Mouse (Mus musculus) liver, embryonic 16.5 days (tissue): ENCODE measurements at regions not wholly inside any gene's neighbourhood (a gene's known extent, or its start where the extent isn't known, plus 50 kb on each side); places are given as distances from the start of the nearest gene placed in this dataset.

Experiments used
- ATAC-seq: fragments of 200-750 bp; cut with Nextera tagmentation; 2 replicates; pipeline ENCODE4 v1.8.0; 2017; ENCODE audit warnings: low read depth, mild to moderate bottlenecking, moderate number of reproducible peaks, moderate library complexity
- H3K27ac ChIP-seq: fragments of 300-500 bp; sonication (generic); 2 replicates; pipeline ENCODE4 v1.5.1; 2014; ENCODE audit warnings: mild to moderate bottlenecking, low read length
- H3K27me3 ChIP-seq: fragments of 300-500 bp; sonication (generic); 2 replicates; pipeline ENCODE4 v1.6.1; 2014; ENCODE audit warnings: low read depth, low read length, mixed read lengths; ENCODE audit not compliant: control insufficient read depth, insufficient read depth
- H3K36me3 ChIP-seq: fragments of 300-500 bp; sonication (generic); 2 replicates; pipeline ENCODE4 v1.6.1; 2014; ENCODE audit warnings: mild to moderate bottlenecking; ENCODE audit not compliant: control insufficient read depth, insufficient read depth
- H3K4me1 ChIP-seq: fragments of 300-500 bp; sonication (generic); 2 replicates; pipeline ENCODE4 v1.6.1; 2014; ENCODE audit warnings: low read depth, low read length, mixed read lengths; ENCODE audit not compliant: control insufficient read depth
- H3K4me2 ChIP-seq: fragments of 300-500 bp; sonication (generic); 2 replicates; pipeline ENCODE4 v1.6.1; 2014; ENCODE audit warnings: low read depth, low read length, mixed read lengths
- H3K4me3 ChIP-seq: fragments of 300-500 bp; sonication (generic); 2 replicates; pipeline ENCODE4 v1.5.1; 2014; ENCODE audit warnings: low read depth, mild to moderate bottlenecking, low read length
- H3K9ac ChIP-seq: fragments of 300-500 bp; sonication (generic); 2 replicates; pipeline ENCODE4 v1.6.1; 2014; ENCODE audit warnings: low read depth, low read length
- H3K9me3 ChIP-seq: fragments of 300-500 bp; sonication (generic); replicated peaks from 2 replicates; pipeline ENCODE4 v1.6.1; 2016; ENCODE audit warnings: low read length; ENCODE audit not compliant: control insufficient read depth
- WGBS: fragments of 180-500 bp; shearing (Covaris S2); extraction: QIAGEN DNeasy Blood & Tissue Kit; methylation state at CpG from one replicate; pipeline ENCODE4 v1.1.7; 2014; ENCODE audit not compliant: insufficient replicate concordance; 5-methylcytosine and 5-hydroxymethylcytosine counted together

DNA sequence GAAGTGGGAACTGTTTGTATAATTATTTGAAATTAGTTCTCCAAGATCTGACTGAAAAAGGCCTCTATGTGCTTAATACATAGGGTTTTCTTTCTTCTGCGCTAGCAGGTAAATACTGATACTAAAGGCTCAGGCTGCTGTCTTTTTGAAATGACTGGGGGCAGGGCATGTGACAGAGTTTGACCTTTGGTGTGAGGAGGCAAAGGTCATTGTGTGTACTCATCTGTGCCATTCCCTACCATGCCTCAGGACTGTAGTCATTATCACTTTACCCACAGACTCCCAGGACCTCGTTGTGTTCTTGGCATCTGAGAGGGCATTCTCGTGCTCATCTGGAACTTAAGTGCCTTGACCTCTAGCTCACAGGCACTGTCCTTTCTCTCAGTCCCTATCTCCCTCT, 88.5 kb downstream of the Sox1 start:
- peaks cover 14% of the 10 kb centered on the region for H3K27me3 ChIP-seq
- no peak overlapping the region for H3K4me2 ChIP-seq
- no peak overlapping the region for H3K4me3 ChIP-seq
- no peaks in the 10 kb centered on the region for H3K36me3 ChIP-seq
- no peak for ATAC-seq
- H3K9ac ChIP-seq, result no peak overlapping the region
- WGBS, result 67% methylated on average over 3 of the region's 3 CpGs
- H3K4me1 ChIP-seq, result no peaks in the 10 kb centered on the region
- no peak overlapping the region for H3K27ac ChIP-seq
- no peaks in the 10 kb centered on the region for H3K9me3 ChIP-seq

DNA sequence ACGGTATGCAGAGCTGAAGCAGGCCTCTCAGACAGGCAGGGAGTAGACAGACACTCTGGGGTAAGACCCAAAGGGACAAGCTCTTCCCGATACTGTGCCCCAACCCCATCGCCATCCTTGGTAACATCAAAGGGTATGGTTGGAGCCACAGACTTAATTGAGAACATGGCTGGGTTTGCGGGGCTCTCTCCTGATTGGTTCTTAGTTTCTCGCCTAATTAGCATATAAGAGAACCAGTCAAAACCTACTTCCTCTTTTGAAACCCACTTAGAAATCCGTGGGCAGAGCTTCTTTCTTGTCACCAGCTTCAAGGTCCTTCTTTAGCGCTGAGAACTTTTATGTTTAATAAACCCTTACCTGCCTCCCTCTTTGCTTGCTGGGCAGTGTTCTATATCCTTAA, 87.5 kb upstream of the Spaca7 start:
- Histone ChIP-seq H3K4me1 (no peaks in the 10 kb centered on the region), H3K9ac (no peak overlapping the region), H3K27ac (no peak overlapping the region), H3K36me3 (no peaks in the 10 kb centered on the region), H3K4me2 (no peak overlapping the region), H3K27me3 (no peaks in the 10 kb centered on the region; the same call in 1 of the 2 replicates), H3K9me3 (no peaks in the 10 kb centered on the region), H3K4me3 (no peak overlapping the region)
- ATAC-seq, result no peak
- WGBS, result 60% methylated on average over 7 of the region's 7 CpGs

DNA sequence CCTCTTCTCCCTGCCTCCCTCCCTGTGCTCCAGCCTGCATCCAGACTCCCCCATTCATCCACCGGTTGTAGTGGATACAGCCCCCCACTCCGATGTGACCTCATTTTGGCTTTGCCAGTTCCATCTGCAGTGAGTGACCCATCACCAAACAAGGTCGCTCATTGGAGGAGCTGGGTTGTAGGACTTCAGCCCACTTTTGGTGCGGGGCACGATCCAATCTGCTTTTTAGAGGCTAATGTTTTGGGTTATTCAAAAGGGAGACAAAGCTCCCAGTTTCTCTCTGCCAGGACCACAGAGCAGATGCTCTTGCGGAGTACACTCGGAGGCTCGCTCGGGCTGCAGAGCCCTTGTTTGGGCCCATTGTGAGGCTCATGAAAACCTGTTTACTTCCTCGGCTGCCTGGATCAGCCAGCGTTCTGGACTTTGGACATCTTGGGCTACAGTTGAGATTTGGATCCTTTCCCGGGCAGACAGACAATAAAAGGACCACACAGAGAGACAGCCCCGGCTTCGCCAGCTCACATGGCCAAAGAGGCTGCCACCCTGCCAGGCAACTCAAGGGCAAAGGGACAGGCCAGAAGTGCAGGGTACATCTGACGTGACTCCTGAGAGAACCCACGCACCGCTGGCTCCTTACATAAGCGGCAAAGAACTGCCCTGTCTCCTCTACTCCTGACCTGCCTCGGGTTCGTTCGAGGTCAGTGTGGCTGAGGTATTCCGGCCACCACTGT, 86.3 kb upstream of the Spaca7 start:
- no peak overlapping the region for H3K27ac ChIP-seq
- 65% methylated on average over 22 of the region's 22 CpGs for WGBS

DNA sequence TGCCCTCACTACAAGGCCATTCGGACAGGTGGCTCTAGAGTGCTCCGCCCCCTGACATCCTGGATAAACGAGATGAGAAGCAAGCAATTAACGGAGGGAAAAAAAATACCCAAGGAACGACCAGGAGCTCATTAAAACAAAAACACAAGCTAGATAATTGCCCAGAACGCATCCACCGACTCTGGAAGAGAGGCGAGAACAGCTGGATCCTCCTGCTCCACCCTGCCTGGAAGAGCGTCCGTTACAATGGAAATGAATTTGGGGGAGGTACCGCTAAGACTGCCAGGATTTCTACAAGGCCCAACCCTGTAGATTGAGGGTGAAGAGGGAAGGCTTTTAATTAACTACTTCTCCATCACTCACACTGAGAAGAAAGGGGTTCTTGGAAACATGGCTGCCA, 85.6 kb upstream of the Spaca7 start:
- 46% methylated on average over 11 of the region's 11 CpGs for WGBS
- no peaks in the 10 kb centered on the region for H3K36me3 ChIP-seq
- no peaks in the 10 kb centered on the region for H3K9me3 ChIP-seq
- H3K27ac ChIP-seq, result no peak overlapping the region
- no peaks in the 10 kb centered on the region for H3K4me1 ChIP-seq
- H3K27me3 ChIP-seq, result no peaks in the 10 kb centered on the region
- no peak overlapping the region for H3K9ac ChIP-seq
- H3K4me3 ChIP-seq, result no peak overlapping the region
- H3K4me2 ChIP-seq, result no peak overlapping the region
- no peak for ATAC-seq

More for the DNA sequence above, 86.3 kb upstream of the Spaca7 start:
- H3K9ac ChIP-seq, result no peak overlapping the region
- ATAC-seq, result no peak
- H3K36me3 ChIP-seq, result no peaks in the 10 kb centered on the region
- H3K4me3 ChIP-seq, result no peak overlapping the region
- H3K9me3 ChIP-seq, result no peaks in the 10 kb centered on the region
- no peaks in the 10 kb centered on the region for H3K27me3 ChIP-seq
- no peak overlapping the region for H3K4me2 ChIP-seq
- no peaks in the 10 kb centered on the region for H3K4me1 ChIP-seq

DNA sequence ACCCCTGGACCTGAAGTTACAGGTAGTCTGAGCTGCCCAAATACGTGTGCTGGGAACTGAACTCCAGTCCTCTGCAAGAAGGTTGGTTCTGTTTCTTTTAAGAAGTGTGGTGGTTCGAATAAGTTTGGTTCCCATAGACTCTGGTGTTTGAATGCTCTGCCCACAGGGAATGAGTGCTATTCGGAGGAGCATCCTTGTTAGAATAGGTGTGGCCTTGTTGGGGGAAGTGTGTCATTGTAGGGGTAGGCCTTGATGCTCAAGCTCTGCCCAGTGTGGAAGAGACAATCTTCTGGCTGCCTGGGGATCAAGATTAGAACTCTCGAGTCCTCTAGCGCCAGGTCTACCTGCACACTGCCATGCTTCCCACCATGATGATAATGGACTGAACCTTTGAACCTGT, 83.6 kb upstream of the Spaca7 start:
- no peak overlapping the region for H3K4me3 ChIP-seq
- H3K9ac ChIP-seq, result no peak overlapping the region
- ATAC-seq, result no peak
- no peak overlapping the region for H3K4me2 ChIP-seq
- H3K9me3 ChIP-seq, result no peaks in the 10 kb centered on the region
- no peaks in the 10 kb centered on the region for H3K4me1 ChIP-seq
- 52% methylated on average over 5 of the region's 5 CpGs for WGBS
- H3K27ac ChIP-seq, result no peak overlapping the region
- H3K36me3 ChIP-seq, result no peaks in the 10 kb centered on the region
- H3K27me3 ChIP-seq, result no peaks in the 10 kb centered on the region; the same call in 1 of the 2 replicates

DNA sequence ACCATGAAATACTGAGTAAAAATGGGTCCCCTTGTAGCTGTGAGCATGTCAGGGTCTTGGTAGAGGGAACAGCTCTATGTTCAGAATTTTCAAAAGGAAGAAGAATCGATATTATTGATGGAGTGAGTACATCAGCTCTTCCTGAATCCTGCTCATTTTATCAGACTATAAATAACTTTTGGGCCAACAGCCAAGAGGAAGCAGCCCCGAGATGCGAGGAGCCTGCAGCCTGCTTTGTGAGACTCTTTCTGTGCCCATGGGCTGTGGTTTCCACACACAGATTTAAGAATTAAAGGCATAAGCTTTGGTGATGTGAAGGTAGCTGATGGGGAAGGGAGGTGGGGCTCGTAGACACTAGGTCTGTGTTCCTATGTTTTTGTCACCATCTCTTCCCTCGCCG, 81.4 kb upstream of the Spaca7 start:
- H3K27ac ChIP-seq, result no peak overlapping the region
- no peak for ATAC-seq
- no peaks in the 10 kb centered on the region for H3K9me3 ChIP-seq
- H3K36me3 ChIP-seq, result no peaks in the 10 kb centered on the region
- no peak overlapping the region for H3K9ac ChIP-seq
- no peaks in the 10 kb centered on the region; the same call in 1 of the 2 replicates for H3K27me3 ChIP-seq
- H3K4me3 ChIP-seq, result no peak overlapping the region
- H3K4me1 ChIP-seq, result no peaks in the 10 kb centered on the region
- no peak overlapping the region for H3K4me2 ChIP-seq
- WGBS, result 46% methylated on average over 6 of the region's 6 CpGs

DNA sequence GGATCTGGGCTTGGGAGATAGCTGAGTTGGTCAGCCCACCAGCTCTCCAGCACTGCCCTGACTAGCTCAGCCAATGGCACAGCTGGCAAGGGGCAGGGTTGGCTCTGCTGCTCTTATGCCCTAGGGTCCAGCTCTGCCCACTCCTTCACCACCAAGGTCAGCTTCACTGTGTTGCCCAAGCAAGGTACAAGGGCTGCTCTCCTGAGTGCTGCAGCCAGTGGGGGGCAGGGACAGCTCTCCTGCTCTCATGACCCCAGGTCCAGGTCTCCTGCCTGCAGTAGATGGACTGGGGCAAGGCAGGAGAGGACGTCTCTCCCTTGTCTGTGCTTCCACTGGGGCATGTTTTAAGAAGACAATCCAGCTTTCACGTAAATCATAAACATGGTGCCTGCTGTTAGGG, 80.4 kb upstream of the Spaca7 start:
- H3K27me3 ChIP-seq, result no peaks in the 10 kb centered on the region; the same call in 1 of the 2 replicates
- ATAC-seq, result no peak

DNA sequence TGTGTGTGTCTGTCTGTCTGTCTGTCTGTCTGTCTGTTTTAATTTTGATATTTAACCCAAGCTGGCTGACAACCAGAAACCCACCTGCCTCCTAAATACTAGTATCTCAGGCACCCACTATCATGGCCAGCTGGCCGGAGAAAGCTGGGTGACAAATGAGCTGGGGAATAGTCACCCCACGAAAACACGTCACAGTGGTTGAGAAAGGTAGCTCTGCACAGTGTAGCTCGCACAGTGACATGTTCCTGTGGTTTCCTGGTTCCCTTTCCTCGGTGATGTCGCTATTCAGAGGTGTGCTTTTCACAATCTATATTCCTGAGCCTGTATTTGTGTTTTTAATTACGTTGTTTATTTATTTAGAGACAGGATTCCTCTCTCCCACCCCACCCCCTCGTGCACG, 78.3 kb upstream of the Spaca7 start:
- H3K4me1 ChIP-seq, result no peaks in the 10 kb centered on the region
- no peak overlapping the region for H3K27ac ChIP-seq
- H3K4me2 ChIP-seq, result no peak overlapping the region
- no peak overlapping the region for H3K4me3 ChIP-seq
- H3K27me3 ChIP-seq, result peaks cover 6% of the 10 kb centered on the region
- no peak overlapping the region for H3K9ac ChIP-seq
- H3K9me3 ChIP-seq, result no peaks in the 10 kb centered on the region
- 35% methylated on average over 9 of the region's 9 CpGs for WGBS
- no peaks in the 10 kb centered on the region for H3K36me3 ChIP-seq
- ATAC-seq, result no peak

More for the DNA sequence above, 80.4 kb upstream of the Spaca7 start:
- H3K4me2 ChIP-seq, result no peak overlapping the region
- no peak overlapping the region for H3K27ac ChIP-seq
- H3K4me3 ChIP-seq, result no peak overlapping the region
- WGBS, result 49% methylated on average over 2 of the region's 2 CpGs
- H3K36me3 ChIP-seq, result no peaks in the 10 kb centered on the region
- no peaks in the 10 kb centered on the region for H3K4me1 ChIP-seq
- no peaks in the 10 kb centered on the region for H3K9me3 ChIP-seq
- no peak overlapping the region for H3K9ac ChIP-seq

DNA sequence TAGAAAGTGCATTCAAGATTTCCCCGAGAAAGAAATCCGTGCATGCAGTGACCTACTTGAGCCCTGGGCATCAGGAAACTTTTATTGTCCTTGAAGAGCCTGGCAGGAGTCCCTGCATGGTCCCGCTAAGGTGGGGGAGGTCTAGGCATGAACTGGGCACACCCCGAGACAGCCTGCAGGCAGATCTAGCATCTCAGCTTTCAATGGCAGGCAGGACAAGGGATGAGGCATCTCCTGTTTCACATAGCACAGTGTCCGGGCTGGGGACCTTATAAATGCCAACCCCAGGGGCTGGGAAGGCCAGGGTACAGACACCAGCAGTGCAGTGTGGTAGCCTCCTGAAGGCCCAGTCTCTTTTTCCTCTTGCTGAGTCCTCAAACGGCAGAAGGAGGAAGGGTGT, 75.4 kb upstream of the Spaca7 start:
- Histone ChIP-seq H3K4me2 (no peak overlapping the region), H3K9ac (no peak overlapping the region), H3K4me1 (no peaks in the 10 kb centered on the region), H3K27ac (no peak overlapping the region), H3K4me3 (no peak overlapping the region), H3K36me3 (no peaks in the 10 kb centered on the region), H3K9me3 (no peaks in the 10 kb centered on the region), H3K27me3 (peaks cover 28% of the 10 kb centered on the region)
- no peak for ATAC-seq
- WGBS, result 11% methylated on average over 6 of the region's 6 CpGs
